Mouse (Mus musculus) cerebellum, postnatal 36 days (tissue): Measurements from ENCODE around the gene Ppp3ca.

Experiments used
- DNase-seq, 2 experiments: peaks; one replicate each; pipeline ENCODE4 v3.0.0; 2021 to 2022; ENCODE audit warnings: mixed read lengths in 2 of 2

Ppp3ca gene

GRCm38 (mm10) chr3:136725311-136726156, 55.6 kb downstream of the Ppp3ca start:
- peak; percentile 81 to 86 for DNase-seq

GRCm38 (mm10) chr3:136727877-136728276, 58.0 kb downstream of the Ppp3ca start:
- no peak for DNase-seq

- no peak for DNase-seq
Observed at GRCm38 (mm10) chr3:136729978-136730377, 60.1 kb downstream of the Ppp3ca start.

GRCm38 (mm10) chr3:136731579-136731978, 61.7 kb downstream of the Ppp3ca start:
- no peak for DNase-seq

GRCm38 (mm10) chr3:136736021-136736420, 66.1 kb downstream of the Ppp3ca start:
- DNase-seq = no peak

- no peak for DNase-seq
Observed at GRCm38 (mm10) chr3:136736773-136737298, 66.9 kb downstream of the Ppp3ca start.

GRCm38 (mm10) chr3:136738474-136738873, 68.5 kb downstream of the Ppp3ca start:
- DNase-seq = no peak

- DNase-seq = no peak
Observed at GRCm38 (mm10) chr3:136738914-136739313, 69.0 kb downstream of the Ppp3ca start.

GRCm38 (mm10) chr3:136741659-136742058, 71.7 kb downstream of the Ppp3ca start:
- no peak for DNase-seq

- DNase-seq = no peak
Observed at GRCm38 (mm10) chr3:136742258-136743057, 72.5 kb downstream of the Ppp3ca start.

- DNase-seq = no peak
Observed at GRCm38 (mm10) chr3:136744295-136744897, 74.5 kb downstream of the Ppp3ca start.

GRCm38 (mm10) chr3:136745456-136745855, 75.5 kb downstream of the Ppp3ca start:
- no peak for DNase-seq

- DNase-seq = no peak
Observed at GRCm38 (mm10) chr3:136748761-136749476, 79.0 kb downstream of the Ppp3ca start.

GRCm38 (mm10) chr3:136749477-136749797, 79.5 kb downstream of the Ppp3ca start:
- no peak for DNase-seq

GRCm38 (mm10) chr3:136749951-136750350, 80.0 kb downstream of the Ppp3ca start:
- no peak for DNase-seq

- no peak for DNase-seq
Observed at GRCm38 (mm10) chr3:136752126-136752716, 82.3 kb downstream of the Ppp3ca start.

- no peak for DNase-seq
Observed at GRCm38 (mm10) chr3:136756137-136756536, 86.2 kb downstream of the Ppp3ca start.

GRCm38 (mm10) chr3:136759446-136759845, 89.5 kb downstream of the Ppp3ca start:
- no peak for DNase-seq

- no peak for DNase-seq
Observed at GRCm38 (mm10) chr3:136761292-136761978, 91.5 kb downstream of the Ppp3ca start.

- no peak for DNase-seq
Observed at GRCm38 (mm10) chr3:136761979-136762341, 92.0 kb downstream of the Ppp3ca start.

- DNase-seq = no peak
Observed at GRCm38 (mm10) chr3:136763717-136764270, 93.9 kb downstream of the Ppp3ca start.
